11 mouse cellular contexts compared by ENCODE assay signal in genomic region chr17:6737273-6737997, GRCm38 (mm10). TPM values are rescaled to one million over a fixed set of nuclear protein-coding genes. Genes with fewer than 3 reads are reported as not detected.
DNase-seq lines count a peak whose midpoint lies in the region; ATAC-seq lines count a peak whose summit lies in the region.
"Had no signal": no experiment of that assay in that cellular context is flagged by ENCODE, and none has a peak within 500 bp of the region (broad histone marks: within the 10 kb centered on the region; RNA-seq: fewer than 3 reads in every experiment).

No protein-coding gene starts in this region.

- H3K27me3 ChIP-seq in intestine, embryonic 14.5 days (replicated peaks; ENCODE audit: control insufficient read depth, insufficient read depth, low read length): no peaks in the 10 kb centered on the region
- no peaks in the 10 kb centered on the region for H3K27me3 ChIP-seq in intestine, embryonic 16.5 days (replicated peaks; ENCODE audit: control insufficient read depth, insufficient read depth, low read length)
- no peaks in the 10 kb centered on the region for H3K27me3 ChIP-seq in neural tube, embryonic 11.5 days (ENCODE audit: control insufficient read depth, insufficient read depth, low read length)
- no peaks in the 10 kb centered on the region for H3K27me3 ChIP-seq in neural tube, embryonic 15.5 days (replicated peaks)
- H3K27me3 ChIP-seq in forebrain, embryonic 12.5 days: no peaks in the 10 kb centered on the region

- no peak overlapping the region for H3K4me2 ChIP-seq in intestine, embryonic 14.5 days (ENCODE audit: low read length)
- no peak overlapping the region for H3K4me2 ChIP-seq in intestine, embryonic 16.5 days (ENCODE audit: low read depth, low read length)
- H3K4me2 ChIP-seq in neural tube, embryonic 11.5 days (ENCODE audit: low read depth): no peak overlapping the region
- no peak overlapping the region for H3K4me2 ChIP-seq in neural tube, embryonic 15.5 days
- no peak overlapping the region for H3K4me2 ChIP-seq in forebrain, embryonic 12.5 days
- H3K4me2 ChIP-seq: lung, embryonic 14.5 days had no signal

- peaks cover 10% of the 10 kb centered on the region for H3K4me1 ChIP-seq in intestine, embryonic 14.5 days (replicated peaks; ENCODE audit: control insufficient read depth, insufficient read depth, low read length)
- H3K4me1 ChIP-seq in intestine, embryonic 16.5 days (ENCODE audit: control insufficient read depth, insufficient read depth, low read length): peaks cover 9% of the 10 kb centered on the region
- H3K4me1 ChIP-seq in neural tube, embryonic 11.5 days (ENCODE audit: control insufficient read depth, insufficient read depth, low read length): 0 out of 2 replicates have a peak, but pooled peaks cover 5% of the 10 kb centered on the region
- peaks cover 12% of the 10 kb centered on the region for H3K4me1 ChIP-seq in neural tube, embryonic 15.5 days
- H3K4me1 ChIP-seq in forebrain, embryonic 12.5 days: peaks cover 49% of the 10 kb centered on the region

- DNase-seq in intestine, embryonic 14.5 days (ENCODE audit: low spot score): peak; percentile 51
- DNase-seq in neural tube, embryonic 11.5 days (ENCODE audit: low spot score): peak; percentile 6
- DNase-seq in naive thymus-derived CD4-positive, alpha-beta T cell, adult 2 months (ENCODE audit: low read depth): peak; percentile 26
- DNase-seq: cerebellum, adult 2 months; lung, embryonic 14.5 days had no signal

- no peak overlapping the region for H3K9ac ChIP-seq in intestine, embryonic 14.5 days (ENCODE audit: low read length)
- no peak overlapping the region for H3K9ac ChIP-seq in intestine, embryonic 16.5 days (ENCODE audit: low read depth, low read length)
- no peak overlapping the region for H3K9ac ChIP-seq in neural tube, embryonic 11.5 days (ENCODE audit: low read length)
- no peak overlapping the region for H3K9ac ChIP-seq in neural tube, embryonic 15.5 days (replicated peaks)
- no peak overlapping the region for H3K9ac ChIP-seq in forebrain, embryonic 12.5 days
- H3K9ac ChIP-seq: lung, embryonic 14.5 days had no signal

- no peaks in the 10 kb centered on the region for H3K9me3 ChIP-seq in intestine, embryonic 14.5 days (ENCODE audit: control insufficient read depth, low read length)
- no peaks in the 10 kb centered on the region for H3K9me3 ChIP-seq in intestine, embryonic 16.5 days (ENCODE audit: control insufficient read depth, low read length)
- H3K9me3 ChIP-seq in neural tube, embryonic 11.5 days (ENCODE audit: control insufficient read depth, low read length): no peaks in the 10 kb centered on the region
- no peaks in the 10 kb centered on the region for H3K9me3 ChIP-seq in neural tube, embryonic 15.5 days (replicated peaks)
- H3K9me3 ChIP-seq in forebrain, embryonic 12.5 days: no peaks in the 10 kb centered on the region
- H3K9me3 ChIP-seq: G1E had no signal

- H3K27ac ChIP-seq in intestine, embryonic 14.5 days (ENCODE audit: low read depth): no peak overlapping the region
- no peak overlapping the region for H3K27ac ChIP-seq in intestine, embryonic 16.5 days (ENCODE audit: low read length)
- no peak overlapping the region for H3K27ac ChIP-seq in neural tube, embryonic 11.5 days (ENCODE audit: low read depth, low read length)
- no peak overlapping the region for H3K27ac ChIP-seq in neural tube, embryonic 15.5 days (replicated peaks)
- H3K27ac ChIP-seq in forebrain, embryonic 12.5 days: 0 out of 2 replicates have a peak overlapping the region, but pooled peaks have one; percentile 47
- H3K27ac ChIP-seq: layer of hippocampus, adult 2 months had no signal

- H3K36me3 ChIP-seq in intestine, embryonic 14.5 days (ENCODE audit: control insufficient read depth, insufficient read depth, low read length): peaks cover 36% of the 10 kb centered on the region
- H3K36me3 ChIP-seq in intestine, embryonic 16.5 days (ENCODE audit: control insufficient read depth, insufficient read depth, low read length): peaks cover 21% of the 10 kb centered on the region
- H3K36me3 ChIP-seq in neural tube, embryonic 11.5 days (ENCODE audit: control insufficient read depth, insufficient read depth, low read length): peaks cover 3% of the 10 kb centered on the region; the same call in 1 of the 2 replicates
- peaks cover 6% of the 10 kb centered on the region; the same call in 1 of the 2 replicates for H3K36me3 ChIP-seq in neural tube, embryonic 15.5 days
- H3K36me3 ChIP-seq in forebrain, embryonic 12.5 days (replicated peaks): peaks cover 33% of the 10 kb centered on the region

- ATAC-seq in intestine, embryonic 14.5 days (replicated peaks; ENCODE audit: low FRiP score, low TSS enrichment, low read depth): no peak
- no peak for ATAC-seq in intestine, embryonic 16.5 days
- ATAC-seq in neural tube, embryonic 11.5 days (ENCODE audit: insufficient read depth, low FRiP score, low TSS enrichment): no peak
- no peak for ATAC-seq in neural tube, embryonic 15.5 days (ENCODE audit: low FRiP score)
- no peak for ATAC-seq in forebrain, embryonic 12.5 days (ENCODE audit: low FRiP score)
- no peak for ATAC-seq in activated CD4-positive, CD25-positive, alpha-beta regulatory T cell, adult 4 months

- no peak overlapping the region for H3K4me3 ChIP-seq in intestine, embryonic 14.5 days (ENCODE audit: low read depth, low read length)
- no peak overlapping the region for H3K4me3 ChIP-seq in intestine, embryonic 16.5 days (ENCODE audit: low read length)
- H3K4me3 ChIP-seq in neural tube, embryonic 11.5 days (ENCODE audit: low read depth, low read length): no peak overlapping the region
- H3K4me3 ChIP-seq in neural tube, embryonic 15.5 days (replicated peaks): no peak overlapping the region
- no peak overlapping the region for H3K4me3 ChIP-seq in forebrain, embryonic 12.5 days (replicated peaks)
- H3K4me3 ChIP-seq: layer of hippocampus, adult 2 months had no signal

- 79% methylated on average over 12 of the region's 12 CpGs for WGBS in intestine, embryonic 14.5 days
- WGBS in intestine, embryonic 16.5 days: 80% methylated on average over 12 of the region's 12 CpGs
- WGBS in neural tube, embryonic 11.5 days: 76% methylated on average over 12 of the region's 12 CpGs
- WGBS in neural tube, embryonic 15.5 days: 79% methylated on average over 12 of the region's 12 CpGs
- WGBS in forebrain, embryonic 12.5 days: 64% methylated on average over 12 of the region's 12 CpGs

RNA-seq across cellular contexts. Expression of gene Ezr, which starts 45.1 kb away (rescaled TPM):
- 159 and 176 TPM in 2 replicates for polyA plus RNA-seq in intestine, embryonic 14.5 days (2014; fragmentation: Nextera tagmentation; extraction: Ambion mirVana)
- polyA plus RNA-seq in intestine, embryonic 16.5 days (2015; fragmentation: Nextera tagmentation; extraction: Ambion mirVana): 281 and 319 TPM in 2 replicates
- polyA plus RNA-seq in neural tube, embryonic 11.5 days (2014; fragmentation: Nextera tagmentation; extraction: Ambion mirVana): 63.4 and 74.3 TPM in 2 replicates
- 48.0 and 90.3 TPM in 2 replicates for polyA plus RNA-seq in neural tube, embryonic 15.5 days (2015; fragmentation: Nextera tagmentation; extraction: Ambion mirVana)
- polyA plus RNA-seq in forebrain, embryonic 12.5 days (2016; fragmentation: Nextera tagmentation; extraction: Ambion mirVana): 115 and 122 TPM in 2 replicates
- 100 to 1,000 TPM; 112 to 143 TPM for polyA plus RNA-seq in activated CD4-positive, CD25-positive, alpha-beta regulatory T cell, adult 4 months (2017; shearing (Covaris generic))
